Comparison of ENCODE assay signal across 9 mouse cellular contexts in the genomic region with DNA sequence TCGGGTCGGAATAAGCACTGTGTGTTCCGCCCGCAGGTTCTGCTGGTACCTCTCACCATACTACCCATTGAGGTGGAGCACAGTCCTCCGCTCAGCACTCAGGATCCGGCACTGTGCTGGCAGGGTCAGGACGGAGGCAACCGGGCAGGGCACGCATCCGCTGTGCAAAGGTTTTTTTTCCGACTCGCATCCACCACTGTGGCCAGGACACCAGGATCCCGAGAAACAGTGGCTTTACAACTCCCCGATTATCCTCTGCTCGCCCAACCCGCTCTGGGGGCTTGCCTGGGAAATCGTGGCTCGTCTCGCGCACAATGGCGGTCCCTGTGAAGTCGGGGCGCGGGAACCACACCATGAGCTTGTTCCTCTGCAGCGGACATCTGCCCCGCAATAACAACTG. TPM values are rescaled to one million over a fixed set of nuclear protein-coding genes. Genes with fewer than 3 reads are reported as not detected.
DNase-seq lines count a peak whose midpoint lies in the region; ATAC-seq and TF ChIP-seq lines count a peak whose summit lies in the region.
"Had no signal": no experiment of that assay in that cellular context is flagged by ENCODE, and none has a peak within 500 bp of the region (broad histone marks: within the 10 kb centered on the region; RNA-seq: fewer than 3 reads in every experiment).

No protein-coding gene starts in this region.

- no peak for TF ChIP-seq CTCF in kidney, postnatal 0 days (IDR thresholded peaks at IDR 0.05; ENCODE audit: low read depth)
- no peak for TF ChIP-seq CTCF in kidney, adult 2 months (conservative IDR thresholded peaks at IDR 0.05; ENCODE audit: insufficient read depth, insufficient read length, low read depth, low read length)
- TF ChIP-seq CTCF in olfactory bulb, adult 2 months (IDR thresholded peaks at IDR 0.05; ENCODE audit: insufficient read depth, low read depth, low read length): no peak

- TF ChIP-seq POLR2A in kidney, adult 2 months (IDR thresholded peaks at IDR 0.05; ENCODE audit: low read depth, low read length): no peak
- no peak for TF ChIP-seq POLR2A in olfactory bulb, adult 2 months (IDR thresholded peaks at IDR 0.05; ENCODE audit: insufficient read depth, low read depth, low read length)

- no peak overlapping the region for H3K27ac ChIP-seq in kidney, postnatal 0 days
- no peak overlapping the region for H3K27ac ChIP-seq in kidney, adult 2 months (ENCODE audit: insufficient read depth, low read depth, low read length)
- no peak overlapping the region for H3K27ac ChIP-seq in embryonic facial prominence, embryonic 15.5 days (replicated peaks)
- no peak overlapping the region for H3K27ac ChIP-seq in limb, embryonic 11.5 days (replicated peaks; ENCODE audit: low read depth, low read length)
- no peak overlapping the region for H3K27ac ChIP-seq in olfactory bulb, adult 2 months (ENCODE audit: insufficient read depth, low read depth, low read length)
- H3K27ac ChIP-seq: macrophage had no signal

- no peaks in the 10 kb centered on the region for H3K36me3 ChIP-seq in kidney, postnatal 0 days (ENCODE audit: insufficient read depth, low read length)
- H3K36me3 ChIP-seq in kidney, adult 2 months (ENCODE audit: control insufficient read depth, insufficient read depth, low read length): no peaks in the 10 kb centered on the region
- H3K36me3 ChIP-seq in embryonic facial prominence, embryonic 15.5 days: no peaks in the 10 kb centered on the region
- H3K36me3 ChIP-seq in limb, embryonic 11.5 days (ENCODE audit: control insufficient read depth, insufficient read depth, low read length): no peaks in the 10 kb centered on the region

- 1% methylated on average over 24 of the region's 26 CpGs for WGBS in kidney, postnatal 0 days
- 3% methylated on average over 26 of the region's 26 CpGs for WGBS in kidney, adult 2 months
- under 1% methylated on average over 26 of the region's 26 CpGs for WGBS in embryonic facial prominence, embryonic 15.5 days
- WGBS in limb, embryonic 11.5 days: under 1% methylated on average over 26 of the region's 26 CpGs
- under 1% methylated on average over 26 of the region's 26 CpGs for WGBS in olfactory bulb, adult 2 months

- peak overlapping the region; percentile 61 for H3K4me2 ChIP-seq in kidney, postnatal 0 days (ENCODE audit: low read length)
- H3K4me2 ChIP-seq in embryonic facial prominence, embryonic 15.5 days (replicated peaks): peak overlapping the region; percentile 80
- H3K4me2 ChIP-seq in limb, embryonic 11.5 days (ENCODE audit: low read depth, severe bottlenecking): peak overlapping the region; percentile 70

- no peaks in the 10 kb centered on the region for H3K9me3 ChIP-seq in kidney, postnatal 0 days (replicated peaks; ENCODE audit: low read length)
- H3K9me3 ChIP-seq in embryonic facial prominence, embryonic 15.5 days (replicated peaks): no peaks in the 10 kb centered on the region
- no peaks in the 10 kb centered on the region for H3K9me3 ChIP-seq in limb, embryonic 11.5 days (ENCODE audit: control insufficient read depth, low read length)

- 0 out of 2 replicates have a peak, but pooled peaks cover 6% of the 10 kb centered on the region for H3K27me3 ChIP-seq in kidney, postnatal 0 days (ENCODE audit: insufficient read depth, low read length)
- H3K27me3 ChIP-seq in kidney, adult 2 months (replicated peaks; ENCODE audit: control insufficient read depth, insufficient read depth, low read length): peaks cover 1% of the 10 kb centered on the region; the same call in 1 of the 2 replicates
- H3K27me3 ChIP-seq in embryonic facial prominence, embryonic 15.5 days: peaks cover 22% of the 10 kb centered on the region
- peaks cover 12% of the 10 kb centered on the region for H3K27me3 ChIP-seq in limb, embryonic 11.5 days (ENCODE audit: control insufficient read depth, insufficient read depth, low read length)

- peak overlapping the region; percentile 38 for H3K4me3 ChIP-seq in kidney, postnatal 0 days (replicated peaks; ENCODE audit: low read depth, low read length)
- H3K4me3 ChIP-seq in kidney, adult 2 months (ENCODE audit: insufficient read depth, low read depth, low read length): no peak overlapping the region
- peak overlapping the region; percentile 47 for H3K4me3 ChIP-seq in embryonic facial prominence, embryonic 15.5 days (replicated peaks)
- peak overlapping the region; percentile 42 for H3K4me3 ChIP-seq in limb, embryonic 11.5 days (ENCODE audit: low read depth, low read length)
- H3K4me3 ChIP-seq in olfactory bulb, adult 2 months (ENCODE audit: insufficient read depth, low read depth, low read length): peak overlapping the region; percentile 36

- DNase-seq in kidney, postnatal 0 days (ENCODE audit: low spot score): no peak
- DNase-seq in kidney, adult 2 months: no peak
- peak; percentile 64 for DNase-seq in limb, embryonic 11.5 days (ENCODE audit: low spot score)
- no peak for DNase-seq in gastrocnemius, adult 8-10 months (ENCODE audit: low spot score in 2 of 2)
- DNase-seq in thymus, postnatal 4 days: no peak
- DNase-seq in layer of hippocampus, adult 18-20 months (ENCODE audit: low spot score in 2 of 2): no peak

- H3K4me1 ChIP-seq in kidney, postnatal 0 days (replicated peaks; ENCODE audit: insufficient read depth, low read length): no peaks in the 10 kb centered on the region
- H3K4me1 ChIP-seq in kidney, adult 2 months (ENCODE audit: control insufficient read depth, insufficient read depth, low read length): no peaks in the 10 kb centered on the region
- H3K4me1 ChIP-seq in embryonic facial prominence, embryonic 15.5 days: peaks cover 12% of the 10 kb centered on the region
- no peaks in the 10 kb centered on the region for H3K4me1 ChIP-seq in limb, embryonic 11.5 days (ENCODE audit: control insufficient read depth, insufficient read depth, low read length)
- peaks cover 6% of the 10 kb centered on the region for H3K4me1 ChIP-seq in olfactory bulb, adult 2 months (ENCODE audit: control insufficient read depth, insufficient read depth, low read length)

- peak overlapping the region; percentile 54 for H3K9ac ChIP-seq in kidney, postnatal 0 days (ENCODE audit: low read depth, low read length)
- H3K9ac ChIP-seq in embryonic facial prominence, embryonic 15.5 days: peak overlapping the region; percentile 21; the same call in 1 of the 2 replicates
- H3K9ac ChIP-seq in limb, embryonic 11.5 days (ENCODE audit: low read length): peak overlapping the region; percentile 57

- ATAC-seq in kidney, postnatal 0 days (replicated peaks; ENCODE audit: low FRiP score, low read depth): no peak
- no peak for ATAC-seq in embryonic facial prominence, embryonic 15.5 days (ENCODE audit: insufficient number of reproducible peaks, low FRiP score, low TSS enrichment, low read depth)
- ATAC-seq in limb, embryonic 11.5 days (ENCODE audit: insufficient number of reproducible peaks, low FRiP score, low TSS enrichment, low read depth): no peak

RNA-seq across cellular contexts. Expression of gene Fcgr3, which starts 21.0 kb away (rescaled TPM):
- 12.1 and 13.2 TPM in 2 replicates for polyA plus RNA-seq in kidney, postnatal 0 days (2015; fragmentation: Nextera tagmentation; extraction: Ambion mirVana)
- polyA plus RNA-seq in kidney, adult 2 months (2012; rRNA removed): 4.8 and 6.4 TPM in 2 replicates
- 25.6 and 26.1 TPM in 2 replicates for polyA plus RNA-seq in embryonic facial prominence, embryonic 15.5 days (2015; fragmentation: Nextera tagmentation; extraction: Ambion mirVana)
- 4.0 and 4.7 TPM in 2 replicates for polyA plus RNA-seq in limb, embryonic 11.5 days (2014; fragmentation: Nextera tagmentation; extraction: Ambion mirVana)
- polyA plus RNA-seq in olfactory bulb, adult 2 months (2012; ENCODE audit: insufficient read depth, insufficient read length, low replicate concordance, missing spikeins): not detected in 2 replicates
- total RNA-seq in gastrocnemius, adult 8-10 months (2022): 1 to 10 TPM in 3 of 4 experiments, under 1 TPM in 1; 0.73 to 1.8 (median 1.4) TPM
- total RNA-seq in layer of hippocampus, adult 18-20 months (2021): 10 to 100 TPM in 1 of 2 experiments, 1 to 10 TPM in 1; 9.9 to 12.5 TPM

RNA-seq across cellular contexts. Expression of gene Cfap126, which starts 28.0 kb away (rescaled TPM):
- 4.6 TPM in 2 replicates for polyA plus RNA-seq in kidney, postnatal 0 days (2015; fragmentation: Nextera tagmentation; extraction: Ambion mirVana)
- 15.6 and 16.7 TPM in 2 replicates for polyA plus RNA-seq in kidney, adult 2 months (2012; rRNA removed)
- 14.2 and 28.6 TPM in 2 replicates for polyA plus RNA-seq in embryonic facial prominence, embryonic 15.5 days (2015; fragmentation: Nextera tagmentation; extraction: Ambion mirVana)
- 0.96 and 1.7 TPM in 2 replicates for polyA plus RNA-seq in limb, embryonic 11.5 days (2014; fragmentation: Nextera tagmentation; extraction: Ambion mirVana)
- polyA plus RNA-seq in olfactory bulb, adult 2 months (2012; ENCODE audit: insufficient read depth, insufficient read length, low replicate concordance, missing spikeins): not detected in 2 replicates
- 1 to 10 TPM in 3 of 4 experiments, under 1 TPM in 1; 0.56 to 1.3 (median 1.2) TPM for total RNA-seq in gastrocnemius, adult 8-10 months (2022)
- total RNA-seq in layer of hippocampus, adult 18-20 months (2021): 1 to 10 TPM; 1.5 to 2.0 TPM
